Mouse (Mus musculus) lung, postnatal 25 days (tissue): ENCODE measurements at regions not wholly inside any gene's neighbourhood (a gene's known extent, or its start where the extent isn't known, plus 50 kb on each side); places are given as distances from the start of the nearest gene placed in this dataset.

Source experiments
- DNase-seq: peaks from one replicate; pipeline ENCODE4 v3.0.0; 2022; ENCODE audit warnings: low spot score

DNA sequence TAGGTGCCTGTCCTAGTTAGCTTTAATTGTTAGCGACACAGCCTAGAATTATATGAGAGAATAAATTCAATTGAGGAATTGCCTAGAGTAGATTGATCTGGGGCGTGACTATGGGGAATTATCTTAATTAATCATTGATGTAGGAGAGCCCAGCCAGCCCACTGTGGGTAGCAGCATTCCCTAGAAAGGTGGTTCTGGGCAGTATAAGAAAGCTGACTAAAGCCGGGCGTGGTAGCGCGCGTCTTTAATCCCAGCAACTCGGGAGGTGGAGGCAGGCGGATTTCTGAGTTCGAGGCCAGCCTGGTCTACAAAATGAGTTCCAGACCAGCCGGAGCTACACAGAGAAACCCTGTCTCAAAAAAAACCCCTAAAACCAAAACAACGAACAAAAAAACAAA lies 156.8 kb upstream of the Zfp618 start:
- no peak for DNase-seq

DNA sequence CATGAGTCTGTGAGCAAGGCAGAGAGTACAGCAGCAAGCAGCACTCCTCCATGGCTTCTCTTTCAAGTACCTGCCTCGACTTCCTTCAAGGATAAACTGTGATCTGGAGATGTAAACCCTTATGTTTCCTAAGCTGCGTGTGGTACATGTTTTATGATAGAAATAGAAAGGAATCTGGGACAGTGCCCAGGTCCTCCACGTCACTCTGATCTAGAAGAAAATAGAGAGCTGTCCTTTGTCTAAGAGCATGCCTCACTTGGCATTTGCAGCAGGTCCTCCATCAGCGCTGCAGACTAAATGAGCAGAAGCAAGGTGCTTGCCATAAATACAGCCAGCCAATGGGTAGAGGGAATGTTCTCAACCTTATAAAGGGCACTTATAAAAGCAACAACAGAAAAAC lies 156.3 kb upstream of the Zfp618 start:
- no peak for DNase-seq

DNA sequence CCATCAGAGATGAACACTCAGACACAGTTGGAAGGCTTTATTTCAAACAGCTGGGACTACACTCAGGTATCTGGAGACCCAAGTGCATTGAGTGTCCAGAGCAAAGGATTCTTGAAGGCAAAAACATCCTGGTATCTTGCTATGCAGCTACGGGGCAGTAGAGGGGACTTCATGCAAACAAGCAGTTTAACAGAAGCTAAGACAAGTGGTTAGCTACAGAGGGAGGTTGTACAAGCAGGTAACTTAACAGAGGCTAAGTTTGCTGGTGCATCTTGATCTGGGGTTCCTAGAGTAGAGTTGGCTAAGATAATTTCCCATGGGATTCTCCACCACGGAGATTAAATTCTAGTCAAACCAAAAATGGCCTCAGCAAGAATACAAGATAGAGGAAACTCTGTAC lies 145.5 kb upstream of the Zfp618 start:
- no peak for DNase-seq

DNA sequence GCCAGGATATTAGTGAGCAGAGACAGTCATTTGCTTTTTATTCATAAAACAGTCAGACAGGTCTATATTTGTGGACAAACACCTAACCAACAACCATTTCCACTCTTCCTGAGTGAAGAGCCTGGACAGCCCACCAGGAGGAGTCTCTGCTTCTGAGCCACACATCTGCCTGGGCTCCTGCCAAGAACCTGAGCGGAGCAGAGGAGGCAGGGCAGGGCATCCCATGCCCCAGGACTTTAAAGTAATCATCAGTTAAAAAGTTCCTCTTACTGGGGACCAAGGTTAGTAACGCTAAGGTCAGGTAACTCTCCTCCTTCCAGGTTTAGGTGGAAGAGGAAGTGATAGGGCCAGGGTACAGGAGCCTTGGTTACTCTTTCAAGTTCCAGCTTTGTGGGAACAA lies 144.1 kb upstream of the Zfp618 start:
- DNase-seq = no peak

DNA sequence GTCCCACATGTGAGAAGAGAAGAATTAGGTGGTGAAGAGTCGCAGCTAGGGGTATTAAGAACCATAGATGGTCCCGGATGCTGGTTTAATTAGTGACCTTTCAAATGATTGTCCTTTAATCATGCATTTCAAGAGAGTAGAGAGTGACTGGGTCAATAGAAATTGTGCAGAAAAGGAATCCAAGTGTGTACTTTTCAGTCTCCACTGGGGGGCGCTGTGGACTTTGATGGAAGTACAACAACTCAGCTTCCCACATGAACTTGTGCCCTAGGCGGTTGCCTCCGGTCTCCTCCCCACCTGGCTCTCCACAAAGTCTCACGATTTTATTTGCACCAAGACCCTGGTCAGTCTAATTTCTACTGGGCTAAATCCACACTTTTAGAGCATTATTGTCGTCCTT lies 142.8 kb upstream of the Zfp618 start:
- DNase-seq = peak; percentile 38

DNA sequence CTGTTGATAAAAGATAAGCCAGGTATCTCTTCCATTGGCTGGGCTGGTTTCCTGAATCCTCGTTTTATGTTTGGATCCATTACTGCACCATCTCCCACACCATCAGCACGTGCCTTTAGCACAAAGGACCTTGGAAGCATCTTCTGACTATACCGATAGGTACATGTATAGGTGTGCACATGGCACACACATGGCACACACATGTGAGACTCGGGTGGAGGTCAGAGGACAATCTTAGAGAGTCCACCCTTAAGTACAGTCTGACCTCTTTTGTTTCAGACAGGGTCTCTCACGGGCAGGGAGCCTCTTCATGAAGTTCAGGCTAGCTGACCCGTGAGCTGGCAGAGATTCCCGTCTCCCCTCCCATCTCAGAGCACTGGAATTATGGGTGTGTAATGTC lies 142.3 kb upstream of the Zfp618 start:
- no peak for DNase-seq

DNA sequence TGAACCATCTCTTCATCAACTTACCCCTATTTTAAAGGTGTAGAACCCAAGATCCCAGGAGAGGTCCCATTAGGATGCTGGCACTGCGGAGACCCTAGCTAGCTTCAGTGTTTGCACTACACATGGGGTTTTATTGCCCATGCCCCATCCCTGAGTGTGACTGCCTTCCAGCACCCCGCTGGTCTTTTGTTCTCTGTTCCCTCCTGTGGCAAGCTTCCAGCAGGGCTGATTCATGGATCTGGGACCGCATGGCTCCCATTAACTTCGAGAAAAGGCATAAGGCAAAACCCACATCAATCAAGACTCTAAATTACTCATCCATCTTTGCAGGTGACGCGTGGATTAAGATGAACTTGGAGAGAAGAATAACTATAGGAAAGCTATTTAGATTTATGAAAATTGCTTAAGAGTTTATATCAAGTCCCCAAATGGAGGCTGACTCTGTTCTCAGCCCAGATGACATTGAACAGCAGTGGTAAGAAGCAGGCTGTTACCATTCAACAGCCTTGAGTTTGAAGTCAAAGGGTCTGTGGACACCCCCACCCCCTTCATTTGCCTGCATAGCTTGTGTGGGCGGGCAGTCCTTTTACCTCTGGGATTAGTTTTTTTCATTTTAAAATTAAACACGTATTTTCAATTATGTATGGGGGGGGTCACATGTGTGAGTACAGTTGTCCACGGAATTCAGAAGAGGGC lies 141.7 kb upstream of the Zfp618 start:
- DNase-seq = no peak

DNA sequence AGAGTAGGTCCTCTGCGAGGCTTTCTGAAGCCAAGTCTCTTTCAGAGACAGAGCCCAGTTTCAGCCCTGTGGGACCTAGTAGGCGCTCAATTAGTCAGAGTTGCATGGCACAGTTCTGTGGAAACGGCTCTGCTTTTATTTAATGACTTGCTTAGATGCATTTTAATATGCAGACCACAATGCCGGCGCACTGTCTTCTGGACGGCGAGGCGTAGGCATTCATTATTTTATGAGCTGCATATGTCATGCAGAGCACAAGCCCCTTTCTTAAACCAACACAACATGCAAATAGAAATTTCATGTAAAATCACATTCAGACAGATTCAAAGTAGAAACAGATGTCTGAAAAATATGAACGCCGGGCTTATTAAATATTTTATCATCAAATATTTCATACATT lies 140.8 kb upstream of the Zfp618 start:
- DNase-seq = no peak

DNA sequence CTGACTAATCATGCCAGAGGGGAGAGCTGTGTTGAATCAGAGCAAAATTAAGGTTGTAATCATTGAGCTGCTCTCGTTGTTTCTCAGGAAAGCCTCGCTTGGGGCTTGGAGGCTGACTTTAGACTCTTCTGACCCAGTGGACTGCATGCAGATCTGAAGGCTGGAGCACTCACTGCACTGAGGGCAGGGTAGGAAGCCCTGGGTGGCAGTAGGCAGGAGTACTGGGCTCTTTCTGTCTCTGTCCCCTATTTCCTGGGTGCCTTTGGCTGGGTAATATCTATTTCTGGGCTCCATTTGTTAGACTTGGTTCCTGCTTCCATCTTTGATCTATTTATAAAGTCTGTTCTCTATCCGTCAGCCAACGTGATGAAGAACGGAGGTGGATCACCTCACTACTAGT lies 140.1 kb upstream of the Zfp618 start:
- no peak for DNase-seq

DNA sequence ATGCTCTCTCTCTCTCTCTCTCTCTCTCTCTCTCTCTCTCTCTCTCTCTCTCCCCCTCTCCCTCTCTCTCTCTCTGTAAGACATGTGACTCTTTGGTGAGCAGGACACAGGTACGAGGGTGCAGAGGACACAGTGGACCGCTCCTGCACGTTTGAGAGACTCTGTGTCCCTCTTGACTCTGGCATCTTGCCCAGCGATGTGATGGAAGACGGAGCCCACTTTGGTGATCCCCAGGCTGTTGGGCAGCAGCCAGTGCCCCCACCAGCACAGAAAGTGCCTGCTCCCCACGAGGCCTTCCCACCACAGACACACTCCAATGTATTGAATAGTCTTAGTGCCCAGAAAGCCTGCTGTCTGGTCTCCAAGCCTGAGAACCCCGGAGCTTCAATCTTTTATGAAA lies 136.4 kb upstream of the Zfp618 start:
- no peak for DNase-seq

DNA sequence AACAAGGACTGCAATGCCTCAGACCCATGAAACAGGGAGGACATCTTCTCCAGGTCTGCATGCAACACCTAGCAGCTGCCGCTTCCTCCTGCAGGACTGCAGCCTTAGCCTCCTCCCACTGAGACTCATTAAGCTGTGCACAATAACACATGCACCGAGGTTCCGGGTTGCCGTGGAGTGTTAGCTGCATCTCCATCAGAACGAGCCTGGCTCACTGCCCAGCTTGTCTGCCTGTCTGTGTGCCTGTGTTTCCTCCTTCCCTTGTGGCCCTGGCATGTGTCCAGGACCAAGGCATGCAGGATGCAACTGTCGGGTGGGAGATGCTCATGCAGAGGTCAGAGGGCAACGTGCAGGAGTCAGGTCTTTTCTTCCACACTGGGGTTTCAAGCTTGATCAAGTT lies 131.4 kb upstream of the Zfp618 start:
- DNase-seq = no peak

DNA sequence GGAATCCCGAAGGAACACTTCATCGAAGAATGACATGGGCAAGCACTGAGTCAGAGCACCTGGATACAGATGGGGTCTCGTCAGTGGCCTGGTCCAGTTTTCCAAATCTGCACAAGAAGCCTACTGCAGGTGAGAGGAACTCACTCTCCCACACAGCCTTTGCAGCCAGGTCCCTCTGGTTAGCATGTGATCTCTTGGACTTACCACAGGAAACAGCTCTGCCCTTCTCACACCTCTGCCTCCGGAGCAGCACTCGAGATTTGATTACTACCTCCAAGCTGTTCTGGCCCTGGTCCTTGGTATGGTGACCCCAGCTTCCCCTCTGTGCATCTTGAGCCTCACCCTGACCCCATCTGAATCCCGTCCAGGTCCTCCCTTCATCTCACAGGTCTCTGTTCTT lies 128.5 kb upstream of the Zfp618 start:
- DNase-seq = no peak

DNA sequence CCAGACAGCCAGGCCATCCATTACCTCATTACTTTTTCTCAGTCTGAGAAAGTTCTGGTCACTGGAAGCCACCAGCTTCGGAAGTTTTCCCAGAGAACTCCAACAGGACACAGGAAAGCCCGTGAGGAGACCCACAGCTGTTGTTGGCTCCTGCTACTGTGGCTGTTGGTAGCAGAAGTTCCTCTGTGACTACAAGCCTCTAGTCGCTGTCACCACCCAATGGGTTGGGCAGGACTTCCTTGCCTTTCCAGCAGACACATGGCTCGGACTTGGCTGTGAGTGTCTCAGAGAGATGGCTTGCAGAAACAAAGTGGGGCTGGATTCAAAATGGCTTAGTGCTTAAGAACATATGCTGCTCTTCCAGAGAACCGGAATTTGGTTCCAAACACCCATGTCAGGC lies 114.8 kb upstream of the Zfp618 start:
- no peak for DNase-seq

DNA sequence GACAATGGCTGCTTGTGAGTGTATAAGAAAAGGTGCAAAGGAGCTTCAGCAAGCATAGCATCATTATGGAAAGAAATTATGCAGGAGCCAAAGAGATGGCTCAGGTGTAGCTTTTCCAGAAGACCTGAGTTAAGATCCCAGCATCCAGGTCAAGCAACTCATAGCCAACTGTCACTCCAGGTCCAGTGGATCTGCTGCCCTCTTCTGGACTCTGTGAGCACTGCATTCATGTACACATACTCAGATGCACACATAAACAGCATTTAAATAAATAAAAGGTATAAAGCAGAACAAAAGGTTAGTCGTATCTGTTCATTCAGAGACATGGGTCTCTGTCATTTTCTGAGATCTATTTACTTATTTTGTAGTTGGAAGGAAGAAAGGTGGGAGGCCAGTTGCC lies 112.0 kb upstream of the Zfp618 start:
- DNase-seq = no peak

DNA sequence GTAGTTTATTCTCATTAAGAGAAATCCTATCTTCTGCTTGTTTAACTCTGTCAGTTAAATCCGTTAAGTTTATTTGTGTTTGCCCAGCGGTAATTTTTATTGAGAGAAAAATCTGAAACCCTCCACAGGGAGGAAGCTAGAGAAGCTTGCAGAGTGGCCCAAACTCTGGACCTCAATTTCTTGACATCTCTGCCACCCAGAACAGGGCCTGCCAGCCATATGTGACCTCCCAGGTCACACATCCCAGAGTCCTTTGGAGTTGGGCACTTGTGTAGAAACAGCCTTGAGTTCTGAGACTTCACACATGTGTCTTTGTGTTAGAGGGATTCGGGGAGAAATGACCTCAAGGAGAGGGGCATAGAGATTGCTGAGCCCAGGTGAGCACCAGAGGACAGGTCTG lies 109.0 kb upstream of the Zfp618 start:
- DNase-seq = no peak

DNA sequence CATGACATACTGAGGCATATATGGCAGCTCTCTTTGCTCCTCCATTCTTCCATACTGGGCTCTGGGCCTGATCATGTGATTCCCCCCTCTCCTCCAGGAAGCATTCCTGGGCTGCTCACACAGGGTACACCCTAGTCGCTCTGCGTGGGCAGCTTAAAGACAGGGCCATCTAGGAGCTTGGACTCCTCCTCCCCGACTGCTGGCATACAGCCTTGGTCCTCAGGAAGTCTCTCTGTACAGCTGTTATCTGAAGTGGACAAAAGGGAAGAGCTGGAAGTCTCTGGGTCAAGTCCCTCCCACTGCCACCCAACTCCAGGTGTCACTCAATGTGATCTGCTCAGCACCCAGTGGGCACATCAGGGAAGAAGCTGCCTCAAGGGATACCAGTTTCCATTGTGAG lies 102.6 kb upstream of the Zfp618 start:
- DNase-seq = no peak

DNA sequence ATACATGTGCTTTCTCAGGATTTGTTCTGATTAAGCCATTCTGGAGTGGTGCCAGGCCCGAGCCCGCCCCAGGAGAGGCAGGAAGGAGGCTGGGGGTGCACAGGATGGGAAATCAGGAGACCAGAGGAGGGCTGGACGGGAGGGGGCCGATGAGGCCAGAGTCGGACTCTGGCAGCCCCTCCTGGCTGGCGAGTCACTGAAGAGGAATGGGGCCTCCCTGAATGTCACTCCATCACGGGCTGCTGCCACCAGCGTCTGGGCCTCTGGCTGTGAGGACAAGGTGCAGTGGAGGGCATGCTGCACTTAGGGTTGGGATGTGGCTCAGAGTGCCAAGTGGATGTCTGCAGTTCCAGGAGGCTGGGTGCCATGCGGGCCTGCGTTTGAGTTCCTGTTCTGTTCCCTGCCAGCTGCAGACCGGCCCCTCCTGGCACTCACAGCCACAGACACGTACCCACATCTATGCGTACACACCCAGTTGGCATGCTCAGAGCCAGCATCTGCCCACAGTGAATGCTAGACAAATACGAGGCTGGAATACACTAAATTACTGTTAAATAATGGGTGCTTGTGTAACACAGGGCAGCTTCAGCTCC lies 94.9 kb upstream of the Zfp618 start:
- peak; percentile 12 for DNase-seq

DNA sequence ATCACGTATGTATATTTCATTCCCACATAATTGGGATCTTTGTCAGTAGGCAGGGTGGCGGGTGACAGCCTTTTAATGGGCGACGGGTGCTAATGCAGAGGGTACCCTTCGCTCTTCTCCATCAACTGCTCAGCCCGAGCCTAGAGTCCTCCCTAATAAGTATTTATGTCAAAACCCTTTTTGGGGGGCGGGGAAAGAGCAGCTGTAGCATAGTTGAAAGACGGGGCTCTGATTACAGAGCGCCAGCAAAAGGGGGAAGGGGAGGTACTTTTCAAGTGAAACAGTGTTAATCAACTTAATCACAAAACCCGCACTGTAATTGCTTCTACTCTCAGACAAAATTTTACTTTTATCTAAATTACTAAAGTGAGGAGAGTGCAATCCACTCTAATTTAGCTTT lies 92.8 kb upstream of the Zfp618 start:
- DNase-seq = no peak

DNA sequence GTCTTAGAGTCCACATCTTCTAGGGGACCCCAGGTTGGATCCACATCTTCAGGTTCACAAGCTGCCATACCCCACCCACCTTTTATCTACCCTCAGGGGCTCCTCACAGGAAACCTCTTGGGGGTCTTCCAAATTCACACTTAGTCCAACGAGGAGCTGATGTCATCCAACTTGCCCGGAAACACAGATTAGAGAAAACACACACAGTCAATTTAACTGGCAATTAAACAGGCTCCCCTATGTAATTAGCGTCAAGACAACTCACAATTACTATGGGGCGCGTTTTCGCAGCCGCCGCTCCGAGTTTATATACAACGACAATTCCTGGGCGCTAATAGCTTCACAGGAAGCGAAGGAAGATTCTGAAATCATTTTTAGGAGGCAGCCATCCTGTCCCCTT lies 91.4 kb upstream of the Zfp618 start:
- no peak for DNase-seq

DNA sequence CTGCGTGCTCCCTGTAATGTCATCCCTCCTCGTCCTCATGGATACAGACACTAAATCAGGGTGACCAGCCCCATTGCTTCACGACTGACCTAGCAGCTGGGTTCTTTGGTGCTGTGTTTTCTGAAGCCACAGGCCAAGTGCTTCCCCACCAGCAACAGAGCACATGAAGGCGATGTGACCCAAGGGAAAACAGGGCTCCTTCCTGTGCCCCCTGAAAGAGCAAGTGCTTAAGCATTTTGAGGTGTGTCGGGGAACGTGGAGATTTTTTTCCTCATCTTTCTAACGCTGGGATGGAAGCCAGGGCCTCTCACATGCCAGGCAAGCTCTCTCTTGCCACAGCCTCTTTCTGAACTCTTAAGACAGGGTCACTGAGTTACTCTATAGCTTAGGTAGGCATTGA lies 87.3 kb upstream of the Zfp618 start:
- no peak for DNase-seq

DNA sequence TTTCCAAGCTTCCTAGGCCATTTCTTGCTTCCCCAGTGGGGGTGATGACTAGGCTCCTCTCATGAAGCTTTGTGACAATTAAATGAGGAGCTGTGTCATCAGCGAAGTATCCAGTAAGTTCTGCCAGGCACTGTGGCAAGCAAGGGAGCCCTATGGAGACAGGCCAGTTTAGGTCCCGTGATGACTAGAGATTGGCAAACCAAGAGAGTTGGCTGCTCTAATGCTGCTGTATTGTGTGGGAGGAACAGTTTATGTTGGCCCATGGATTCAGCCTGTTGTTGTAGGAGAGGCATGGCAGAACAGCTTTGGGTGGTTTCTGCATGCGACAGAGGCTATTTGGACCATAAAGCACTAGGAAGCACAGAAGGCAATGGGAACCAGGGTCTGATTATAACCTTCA lies 86.4 kb upstream of the Zfp618 start:
- DNase-seq = peak; percentile 18

DNA sequence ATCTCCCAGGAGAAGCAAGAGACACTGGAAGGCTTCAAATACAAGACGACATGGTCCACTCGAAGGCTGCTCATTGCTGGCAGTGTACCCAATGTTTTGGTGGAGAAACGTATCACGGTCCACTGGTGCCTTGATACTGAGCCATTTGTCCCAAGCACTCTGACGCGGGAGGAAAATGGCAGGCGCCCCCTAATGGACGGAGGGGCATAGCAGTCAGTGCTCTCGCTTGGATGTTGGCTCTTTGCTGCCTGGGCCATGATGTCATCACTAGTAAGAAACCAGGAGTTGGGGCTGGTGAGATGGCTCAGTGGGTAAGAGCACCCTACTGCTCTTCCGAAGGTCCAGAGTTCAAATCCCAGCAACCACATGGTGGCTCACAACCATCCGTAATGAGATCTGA lies 83.5 kb upstream of the Zfp618 start:
- DNase-seq = no peak

DNA sequence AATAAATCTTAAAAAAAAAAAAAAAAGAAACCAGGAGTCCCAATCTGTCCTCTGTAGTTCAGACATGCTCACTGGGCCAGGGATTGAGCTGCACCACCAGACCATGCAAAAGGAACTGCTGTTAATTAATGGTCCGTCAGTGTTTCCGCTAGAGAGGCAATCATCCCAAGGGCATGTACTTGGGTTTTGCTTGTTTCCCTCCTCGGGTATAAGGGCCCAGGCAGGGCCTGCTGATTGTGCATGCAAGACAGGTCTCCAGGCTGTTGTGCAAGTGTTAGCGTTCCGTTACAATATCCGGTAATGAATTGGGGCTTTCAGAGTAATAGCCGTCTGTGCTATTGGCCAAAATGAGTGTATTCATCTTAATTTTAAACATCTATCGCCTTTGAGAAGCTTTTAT lies 83.1 kb upstream of the Zfp618 start:
- no peak for DNase-seq

DNA sequence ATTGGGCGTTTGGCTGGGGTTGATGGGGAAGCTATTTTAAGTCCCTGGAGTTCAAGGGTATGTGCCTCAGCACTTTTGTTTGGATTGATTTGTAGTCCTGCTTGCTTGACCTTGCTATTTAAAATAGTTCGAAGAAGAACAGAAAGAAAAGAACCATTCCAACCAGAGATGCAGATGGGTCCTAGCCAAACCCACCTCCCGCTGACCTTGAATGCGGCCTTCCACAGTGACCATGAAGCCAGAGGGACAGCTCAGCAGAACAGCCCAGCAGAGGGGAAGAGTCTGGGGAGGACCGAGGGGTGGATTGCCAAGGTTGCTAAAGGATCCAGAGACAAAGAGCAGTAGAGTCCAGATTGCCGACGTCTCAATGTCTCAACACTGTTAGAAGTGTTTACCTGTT lies 76.6 kb upstream of the Zfp618 start:
- DNase-seq = no peak

DNA sequence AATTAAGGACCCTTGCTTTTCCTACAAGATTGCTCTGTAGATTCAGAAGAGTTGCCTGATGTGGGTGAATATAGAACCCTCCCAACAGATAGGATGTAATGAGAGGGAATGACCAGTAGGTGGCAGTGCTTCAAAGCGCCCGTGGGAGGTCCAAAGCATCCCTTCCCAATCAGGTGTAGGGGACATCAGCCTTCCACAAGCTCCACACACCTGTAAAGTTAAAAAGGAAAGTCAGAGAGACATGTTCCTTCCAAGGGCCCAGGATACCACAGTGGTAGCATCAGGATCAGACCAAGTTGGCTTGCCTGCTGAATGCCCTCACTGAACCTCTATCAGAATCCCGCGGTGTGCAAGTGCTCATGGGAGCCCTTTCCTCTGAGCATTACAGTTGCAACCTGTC lies 75.7 kb upstream of the Zfp618 start:
- DNase-seq = peak; percentile 29
